Mouse (Mus musculus) adrenal gland, postnatal 25 days (tissue): ENCODE measurements around the gene Ywhah. TPM values are rescaled to one million over a fixed set of nuclear protein-coding genes. Genes with fewer than 3 reads are reported as not detected.

ENCODE experiments used
- DNase-seq: peaks from one replicate; pipeline ENCODE4 v3.0.0; 2021; ENCODE audit warnings: mixed read lengths
- long read RNA-seq: library from polyadenylated mRNA; stranded (forward); transcript quantifications from one replicate; pipeline ENCODE4 v2.0.0, GENCODE M21; 2021
- total RNA-seq: library from RNA; stranded (reverse); gene quantifications from 2 replicates; pipeline ENCODE4 v1.2.3, GENCODE M21; 2021

Ywhah gene
- 201 and 209 TPM in 2 replicates for total RNA-seq
- long read RNA-seq, transcript Ywhah-201 (2 exons, 1,764 nt) = major isoform, 291 of 294 reads
- long read RNA-seq, partial matches to known transcripts = 0 of 294 reads
- long read RNA-seq, other reads (novel, unspliced or antisense) = 1 of 294 reads

GRCm38 (mm10) chr5:33018561-33019425 is at the start of gene Ywhah:
Gene Ywhah (plus strand): TSS chr5:33018816.
- peak; percentile 97 for DNase-seq

- no peak for DNase-seq
Measured at GRCm38 (mm10) chr5:32976541-32976940, 42.1 kb upstream of the Ywhah start.

- DNase-seq = no peak
Measured at GRCm38 (mm10) chr5:32977179-32977578, 41.4 kb upstream of the Ywhah start.

- DNase-seq = no peak
Measured at GRCm38 (mm10) chr5:32985379-32985778, 33.2 kb upstream of the Ywhah start.

GRCm38 (mm10) chr5:32987873-32988272 is 30.7 kb upstream of the Ywhah start:
- no peak for DNase-seq

GRCm38 (mm10) chr5:32989959-32990640 is 28.5 kb upstream of the Ywhah start:
- DNase-seq = no peak

GRCm38 (mm10) chr5:32991152-32991551 is 27.5 kb upstream of the Ywhah start:
- DNase-seq = peak; percentile 34

- DNase-seq = no peak
Measured at GRCm38 (mm10) chr5:32994471-32994870, 24.1 kb upstream of the Ywhah start.

GRCm38 (mm10) chr5:32995756-32996155 is 22.9 kb upstream of the Ywhah start:
- no peak for DNase-seq

GRCm38 (mm10) chr5:32996560-32996959 is 22.1 kb upstream of the Ywhah start:
- DNase-seq = no peak

GRCm38 (mm10) chr5:32997686-32998085 is 20.9 kb upstream of the Ywhah start:
- DNase-seq = no peak

- no peak for DNase-seq
Measured at GRCm38 (mm10) chr5:32998783-32999182, 19.8 kb upstream of the Ywhah start.

GRCm38 (mm10) chr5:33001111-33001510 is 17.5 kb upstream of the Ywhah start:
- DNase-seq = no peak

- DNase-seq = no peak
Measured at GRCm38 (mm10) chr5:33002781-33003180, 15.8 kb upstream of the Ywhah start.

- no peak for DNase-seq
Measured at GRCm38 (mm10) chr5:33003500-33003899, 15.1 kb upstream of the Ywhah start.

- DNase-seq = no peak
Measured at GRCm38 (mm10) chr5:33004110-33004509, 14.5 kb upstream of the Ywhah start.

GRCm38 (mm10) chr5:33005442-33006145 is 13.0 kb upstream of the Ywhah start:
- DNase-seq = no peak

- no peak for DNase-seq
Measured at GRCm38 (mm10) chr5:33006670-33007069, 11.9 kb upstream of the Ywhah start.

- DNase-seq = no peak
Measured at GRCm38 (mm10) chr5:33007371-33007770, 11.2 kb upstream of the Ywhah start.

GRCm38 (mm10) chr5:33009301-33009700 is 9.3 kb upstream of the Ywhah start:
- no peak for DNase-seq

GRCm38 (mm10) chr5:33009818-33010812 is 8.5 kb upstream of the Ywhah start:
- DNase-seq = peak; percentile 36
